Mouse (Mus musculus) liver, embryonic 14.5 days (tissue): ENCODE measurements around the gene Pigr.

Experiments
- CTCF ChIP-seq: IDR thresholded peaks from 2 replicates; pipeline ENCODE4 v1.5.1; 2016; ENCODE audit warnings: antibody characterized with exemption, low read depth, control low read depth
- EP300 ChIP-seq: IDR thresholded peaks from 2 replicates; pipeline ENCODE4 v1.6.1; 2016; ENCODE audit warnings: antibody characterized with exemption, low read depth

DNA sequence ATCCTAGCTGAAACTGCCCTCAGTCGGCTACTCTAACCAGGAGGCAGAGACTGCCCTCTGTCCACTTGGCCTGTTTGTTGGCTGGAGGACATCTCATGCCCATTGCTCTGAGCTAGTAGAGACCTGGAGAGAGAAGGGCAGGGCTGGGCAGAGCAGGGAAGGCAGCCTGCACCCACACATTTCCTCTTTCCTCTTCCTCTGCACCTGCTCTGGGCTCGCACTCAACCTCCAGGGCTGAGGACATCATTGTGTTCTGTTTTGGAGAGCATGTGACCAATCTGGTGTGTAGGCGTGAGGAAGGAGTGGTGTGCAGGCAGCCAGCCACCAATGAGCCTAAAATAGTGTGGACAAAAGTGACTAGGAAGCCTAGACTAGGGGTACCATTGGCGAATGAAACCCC, 37.8 kb downstream of the Pigr start:
- no peak for TF ChIP-seq CTCF
- no peak for TF ChIP-seq EP300
